Mouse (Mus musculus) olfactory bulb, adult 2 months (tissue): Measurements from ENCODE around the gene Mcm7.

ENCODE experiments used
- CTCF ChIP-seq: fragments of 200-500 bp; IDR thresholded peaks from 2 replicates; pipeline ENCODE4 v1.5.1; 2012; ENCODE audit warnings: low read depth, mild to moderate bottlenecking, low read length, moderate library complexity; ENCODE audit not compliant: insufficient read depth
- POLR2A ChIP-seq: fragments of 200-500 bp; IDR thresholded peaks from 2 replicates; pipeline ENCODE4 v1.6.1; 2012; ENCODE audit warnings: mild to moderate bottlenecking, low read depth, low read length, moderate library complexity; ENCODE audit not compliant: insufficient read depth

GRCm38 (mm10) chr5:138207253-138207652 lies 35.0 kb upstream of the Mcm7 start:
- no peak for TF ChIP-seq CTCF
- no peak for TF ChIP-seq POLR2A
